Mouse (Mus musculus): ENCODE measurements around the gene Ddn. TPM values are rescaled to one million over a fixed set of nuclear protein-coding genes. Genes with fewer than 3 reads are reported as not detected.

Gene Ddn
- polyA plus RNA-seq, 1 experiment from 2014 or later: 0.07 TPM

DNA sequence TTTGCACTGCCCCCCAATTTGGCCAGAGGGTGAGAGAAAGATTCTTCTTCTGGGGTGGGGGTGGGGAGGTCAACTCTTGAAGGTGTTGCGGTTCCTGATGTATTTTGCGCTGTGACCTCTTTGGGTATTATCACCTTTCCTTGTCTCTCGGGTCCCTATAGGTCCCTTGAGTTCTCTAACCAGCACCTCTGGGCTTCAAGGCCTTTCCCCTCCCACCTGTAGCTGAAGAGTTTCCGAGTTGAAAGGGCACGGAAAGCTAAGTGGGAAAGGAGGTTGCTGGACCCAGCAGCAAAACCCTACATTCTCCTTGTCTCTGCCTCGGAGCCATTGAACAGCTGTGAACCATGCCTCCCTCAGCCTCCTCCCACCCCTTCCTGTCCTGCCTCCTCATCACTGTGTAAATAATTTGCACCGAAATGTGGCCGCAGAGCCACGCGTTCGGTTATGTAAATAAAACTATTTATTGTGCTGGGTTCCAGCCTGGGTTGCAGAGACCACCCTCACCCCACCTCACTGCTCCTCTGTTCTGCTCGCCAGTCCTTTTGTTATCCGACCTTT lies 16.1 kb downstream of the Ddn start:
- Histone ChIP-seq H3K27me3 (replicated peaks; ENCODE audit: control insufficient read depth, insufficient read depth, low read length) (peaks cover 97% of the 10 kb centered on the region), H3K4me3 (ENCODE audit: low read depth, low read length) (0 out of 2 replicates have a peak overlapping the region, but pooled peaks have one; percentile 34), H3K4me1 (replicated peaks; ENCODE audit: control insufficient read depth, insufficient read depth, low read length) (peaks cover 4% of the 10 kb centered on the region; the same call in 1 of the 2 replicates), H3K36me3 (ENCODE audit: control insufficient read depth, insufficient read depth) (no peaks in the 10 kb centered on the region), H3K4me2 (replicated peaks; ENCODE audit: low read depth) (peak overlapping the region; percentile 32; the same call in 1 of the 2 replicates), H3K27ac (ENCODE audit: low read depth, low read length) (no peak overlapping the region), H3K9ac (ENCODE audit: low read depth, low read length) (no peak overlapping the region), H3K9me3 (ENCODE audit: control insufficient read depth) (no peaks in the 10 kb centered on the region)
- no peak for TF ChIP-seq CTCF (IDR thresholded peaks at IDR 0.05; ENCODE audit: low read depth)
- 6% methylated on average over 13 of the region's 13 CpGs for WGBS
- no peak for ATAC-seq

DNA sequence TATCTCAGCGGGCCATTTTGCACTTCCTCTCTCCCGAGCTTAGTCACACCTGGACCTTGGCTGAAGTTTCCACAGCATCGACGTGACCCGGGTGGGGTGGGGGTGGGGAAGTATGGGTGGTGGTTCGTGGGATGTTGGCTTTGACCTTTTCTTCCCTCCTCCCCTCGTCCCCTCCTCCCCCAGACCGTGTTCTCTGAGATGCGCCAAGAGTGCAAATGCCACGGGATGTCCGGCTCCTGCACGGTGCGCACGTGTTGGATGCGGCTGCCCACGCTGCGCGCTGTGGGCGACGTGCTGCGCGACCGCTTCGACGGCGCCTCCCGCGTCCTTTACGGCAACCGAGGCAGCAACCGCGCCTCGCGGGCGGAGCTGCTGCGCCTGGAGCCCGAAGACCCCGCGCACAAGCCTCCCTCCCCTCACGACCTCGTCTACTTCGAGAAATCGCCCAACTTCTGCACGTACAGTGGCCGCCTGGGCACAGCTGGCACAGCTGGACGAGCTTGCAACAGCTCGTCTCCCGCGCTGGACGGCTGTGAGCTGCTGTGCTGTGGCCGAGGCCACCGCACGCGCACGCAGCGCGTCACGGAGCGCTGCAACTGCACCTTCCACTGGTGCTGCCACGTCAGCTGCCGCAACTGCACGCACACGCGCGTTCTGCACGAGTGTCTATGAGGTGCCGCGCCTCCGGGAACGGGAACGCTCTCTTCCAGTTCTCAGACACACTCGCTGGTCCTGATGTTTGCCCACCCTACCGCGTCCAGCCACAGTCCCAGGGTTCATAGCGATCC lies 16.9 kb downstream of the Ddn start:
- Histone ChIP-seq H3K27ac (ENCODE audit: low read depth, low read length) (no peak overlapping the region), H3K9me3 (ENCODE audit: control insufficient read depth) (no peaks in the 10 kb centered on the region), H3K4me3 (ENCODE audit: low read depth, low read length) (peak overlapping the region; percentile 34), H3K9ac (ENCODE audit: low read depth, low read length) (no peak overlapping the region), H3K4me1 (replicated peaks; ENCODE audit: control insufficient read depth, insufficient read depth, low read length) (peaks cover 4% of the 10 kb centered on the region; the same call in 1 of the 2 replicates), H3K36me3 (ENCODE audit: control insufficient read depth, insufficient read depth) (no peaks in the 10 kb centered on the region), H3K4me2 (replicated peaks; ENCODE audit: low read depth) (peak overlapping the region; percentile 32), H3K27me3 (replicated peaks; ENCODE audit: control insufficient read depth, insufficient read depth, low read length) (peaks cover 97% of the 10 kb centered on the region)
- WGBS: 1% methylated on average over 74 of the region's 75 CpGs
- no peak for TF ChIP-seq CTCF (IDR thresholded peaks at IDR 0.05; ENCODE audit: low read depth)
- ATAC-seq: no peak

DNA sequence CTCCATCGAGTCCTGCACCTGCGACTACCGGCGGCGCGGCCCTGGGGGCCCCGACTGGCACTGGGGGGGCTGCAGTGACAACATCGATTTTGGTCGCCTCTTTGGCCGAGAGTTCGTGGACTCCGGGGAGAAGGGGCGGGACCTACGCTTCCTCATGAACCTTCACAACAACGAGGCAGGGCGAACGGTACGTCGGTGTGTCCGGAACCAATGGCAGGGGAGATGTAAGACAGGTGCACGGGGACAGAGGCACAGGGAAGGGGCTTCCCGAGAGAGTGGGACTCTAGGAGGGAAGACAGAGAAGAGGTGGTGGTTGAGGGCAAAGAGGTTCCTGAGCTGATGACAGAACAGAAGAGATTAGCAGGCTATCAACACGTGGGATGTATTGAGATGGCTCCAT lies 17.5 kb downstream of the Ddn start:
- Histone ChIP-seq H3K36me3 (ENCODE audit: control insufficient read depth, insufficient read depth) (no peaks in the 10 kb centered on the region), H3K27ac (ENCODE audit: low read depth, low read length) (no peak overlapping the region), H3K9me3 (ENCODE audit: control insufficient read depth) (no peaks in the 10 kb centered on the region), H3K4me2 (replicated peaks; ENCODE audit: low read depth) (peak overlapping the region; percentile 58), H3K4me1 (replicated peaks; ENCODE audit: control insufficient read depth, insufficient read depth, low read length) (peaks cover 4% of the 10 kb centered on the region; the same call in 1 of the 2 replicates), H3K9ac (ENCODE audit: low read depth, low read length) (no peak overlapping the region), H3K27me3 (replicated peaks; ENCODE audit: control insufficient read depth, insufficient read depth, low read length) (peaks cover 95% of the 10 kb centered on the region), H3K4me3 (ENCODE audit: low read depth, low read length) (peak overlapping the region; percentile 34; the same call in 1 of the 2 replicates)
- no peak for TF ChIP-seq CTCF (IDR thresholded peaks at IDR 0.05; ENCODE audit: low read depth)
- ATAC-seq: no peak
- under 1% methylated on average over 23 of the region's 23 CpGs for WGBS

DNA sequence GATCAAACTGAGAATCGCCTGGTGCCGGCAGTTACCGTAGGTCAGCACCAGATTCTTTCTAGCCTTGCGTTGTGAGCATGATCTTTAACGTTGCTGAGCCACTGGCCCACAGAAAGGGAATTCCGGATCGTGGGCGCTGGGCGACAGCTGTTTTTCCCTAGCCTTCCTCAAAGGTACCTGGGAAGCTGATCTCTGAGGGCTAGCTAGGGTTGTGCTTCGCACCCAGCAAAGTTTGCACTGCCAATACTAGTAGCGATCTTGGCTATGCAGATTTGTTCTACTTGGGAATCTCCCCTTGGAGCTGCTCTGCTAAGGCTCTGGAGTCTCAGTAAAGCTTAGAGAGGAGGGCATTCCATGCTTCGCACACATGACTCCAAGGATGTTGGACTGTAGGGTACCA lies 18.1 kb downstream of the Ddn start:
- H3K9me3 ChIP-seq (ENCODE audit: control insufficient read depth): no peaks in the 10 kb centered on the region
- H3K36me3 ChIP-seq (ENCODE audit: control insufficient read depth, insufficient read depth): no peaks in the 10 kb centered on the region
- no peak for TF ChIP-seq CTCF (IDR thresholded peaks at IDR 0.05; ENCODE audit: low read depth)
- H3K4me2 ChIP-seq (replicated peaks; ENCODE audit: low read depth): peak overlapping the region; percentile 58
- H3K9ac ChIP-seq (ENCODE audit: low read depth, low read length): no peak overlapping the region
- ATAC-seq: no peak
- H3K4me3 ChIP-seq (ENCODE audit: low read depth, low read length): peak overlapping the region; percentile 34
- no peak overlapping the region for H3K27ac ChIP-seq (ENCODE audit: low read depth, low read length)
- peaks cover 4% of the 10 kb centered on the region; the same call in 1 of the 2 replicates for H3K4me1 ChIP-seq (replicated peaks; ENCODE audit: control insufficient read depth, insufficient read depth, low read length)
- H3K27me3 ChIP-seq (replicated peaks; ENCODE audit: control insufficient read depth, insufficient read depth, low read length): peaks cover 90% of the 10 kb centered on the region
- 0% methylated on average over 12 of the region's 12 CpGs for WGBS

DNA sequence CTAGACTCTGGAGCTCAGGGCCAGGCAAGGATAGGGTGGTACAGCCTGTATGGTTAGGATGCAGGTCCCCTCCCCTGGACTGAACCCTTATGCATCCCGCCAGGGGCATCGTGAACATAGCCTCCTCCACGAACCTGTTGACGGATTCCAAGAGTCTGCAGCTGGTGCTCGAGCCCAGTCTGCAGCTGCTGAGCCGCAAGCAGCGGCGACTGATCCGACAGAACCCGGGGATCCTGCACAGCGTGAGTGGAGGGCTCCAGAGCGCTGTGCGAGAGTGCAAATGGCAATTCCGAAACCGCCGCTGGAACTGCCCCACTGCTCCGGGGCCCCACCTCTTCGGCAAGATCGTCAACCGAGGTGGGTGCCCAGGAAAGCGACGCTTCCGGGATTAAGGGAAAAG lies 18.5 kb downstream of the Ddn start:
- ATAC-seq: no peak
- TF ChIP-seq CTCF (IDR thresholded peaks at IDR 0.05; ENCODE audit: low read depth): no peak
- H3K27me3 ChIP-seq (replicated peaks; ENCODE audit: control insufficient read depth, insufficient read depth, low read length): peaks cover 85% of the 10 kb centered on the region
- H3K9me3 ChIP-seq (ENCODE audit: control insufficient read depth): no peaks in the 10 kb centered on the region
- H3K4me1 ChIP-seq (replicated peaks; ENCODE audit: control insufficient read depth, insufficient read depth, low read length): peaks cover 4% of the 10 kb centered on the region; the same call in 1 of the 2 replicates
- H3K9ac ChIP-seq (ENCODE audit: low read depth, low read length): no peak overlapping the region
- no peak overlapping the region for H3K27ac ChIP-seq (ENCODE audit: low read depth, low read length)
- under 1% methylated on average over 23 of the region's 23 CpGs for WGBS
- no peaks in the 10 kb centered on the region for H3K36me3 ChIP-seq (ENCODE audit: control insufficient read depth, insufficient read depth)
- H3K4me3 ChIP-seq (ENCODE audit: low read depth, low read length): peak overlapping the region; percentile 34
- peak overlapping the region; percentile 58 for H3K4me2 ChIP-seq (replicated peaks; ENCODE audit: low read depth)

Data from intestine, postnatal 0 days (tissue).